Mouse (Mus musculus) heart, embryonic 13.5 days (tissue): ENCODE data around the gene Crygs. TPM values are rescaled to one million over a fixed set of nuclear protein-coding genes. Genes with fewer than 3 reads are reported as not detected.

Source experiments
- ATAC-seq: fragments of 200-750 bp; cut with Nextera tagmentation; 2 replicates; pipeline ENCODE4 v1.8.0; 2017; ENCODE audit warnings: moderate TSS enrichment; ENCODE audit not compliant: insufficient number of reproducible peaks, low FRiP score, low TSS enrichment; ENCODE audit errors: extremely low read depth
- H3K27ac ChIP-seq: fragments of 300-500 bp; sonication (generic); replicated peaks from 2 replicates; pipeline ENCODE4 v1.5.1; 2015; ENCODE audit warnings: moderate library complexity, mild to moderate bottlenecking, inconsistent platforms
- H3K27me3 ChIP-seq: fragments of 300-500 bp; sonication (generic); replicated peaks from 2 replicates; pipeline ENCODE4 v1.6.1; 2015; ENCODE audit warnings: mild to moderate bottlenecking, inconsistent platforms
- H3K36me3 ChIP-seq: fragments of 300-500 bp; sonication (generic); 2 replicates; pipeline ENCODE4 v1.6.1; 2015; ENCODE audit warnings: mild to moderate bottlenecking, inconsistent platforms
- H3K4me1 ChIP-seq: fragments of 300-500 bp; sonication (generic); 2 replicates; pipeline ENCODE4 v1.6.1; 2015; ENCODE audit warnings: inconsistent platforms
- H3K4me2 ChIP-seq: fragments of 300-500 bp; sonication (generic); 2 replicates; pipeline ENCODE4 v1.6.1; 2015; ENCODE audit warnings: inconsistent platforms, mild to moderate bottlenecking, moderate library complexity
- H3K4me3 ChIP-seq: fragments of 300-500 bp; sonication (generic); 2 replicates; pipeline ENCODE4 v1.5.1; 2015; ENCODE audit warnings: moderate library complexity, mild to moderate bottlenecking, inconsistent platforms
- H3K9ac ChIP-seq: fragments of 300-500 bp; sonication (generic); 2 replicates; pipeline ENCODE4 v1.6.1; 2015; ENCODE audit warnings: inconsistent platforms, mild to moderate bottlenecking, moderate library complexity
- H3K9me3 ChIP-seq: fragments of 300-500 bp; sonication (generic); 2 replicates; pipeline ENCODE4 v1.6.1; 2016; ENCODE audit warnings: inconsistent platforms
- WGBS: fragments of 180-500 bp; shearing (Covaris S2); methylation state at CpG from one replicate; pipeline ENCODE4 v1.1.7; 2015; ENCODE audit warnings: mixed read lengths; 5-methylcytosine and 5-hydroxymethylcytosine counted together
- polyA plus RNA-seq: library from polyadenylated mRNA; unstranded; fragments of >200 nt; fragmentation: Nextera tagmentation; extraction: Ambion mirVana; gene quantifications from 2 replicates; pipeline ENCODE4 v1.2.1, GENCODE M21; 2015

Crygs gene
- polyA plus RNA-seq, 1 experiment from 2014 or later: not detected

DNA sequence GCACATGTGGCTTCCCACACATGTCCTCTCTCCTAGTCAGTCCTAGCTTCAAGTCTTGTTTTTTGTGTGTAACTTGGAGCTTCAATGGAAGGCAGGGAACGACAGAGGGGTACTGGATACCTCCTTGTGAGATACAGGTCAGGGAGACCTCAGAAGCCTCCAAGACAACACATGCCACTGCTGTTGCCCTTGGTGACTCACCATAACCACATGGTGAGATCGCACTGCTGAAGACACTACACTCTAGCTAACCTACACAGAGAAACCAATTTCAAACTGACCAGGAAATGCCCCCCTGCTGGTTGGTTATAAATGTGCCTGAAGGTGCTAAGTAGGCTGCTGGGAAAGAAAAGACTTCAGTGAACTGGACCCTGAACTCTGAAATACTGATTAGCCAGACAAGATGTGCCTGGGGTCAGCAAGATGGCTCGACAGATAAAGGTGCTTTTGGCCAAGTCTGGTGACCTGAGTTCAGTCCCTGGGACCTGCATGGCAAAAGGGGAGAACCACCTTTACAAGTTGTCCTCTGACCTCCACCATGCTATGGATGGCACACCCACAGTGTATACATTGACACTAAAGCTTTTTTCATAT is 21.7 kb upstream of the Crygs start:
- H3K4me3 ChIP-seq: no peak overlapping the region
- WGBS: 82% methylated on average over 3 of the region's 3 CpGs
- ATAC-seq: no peak

DNA sequence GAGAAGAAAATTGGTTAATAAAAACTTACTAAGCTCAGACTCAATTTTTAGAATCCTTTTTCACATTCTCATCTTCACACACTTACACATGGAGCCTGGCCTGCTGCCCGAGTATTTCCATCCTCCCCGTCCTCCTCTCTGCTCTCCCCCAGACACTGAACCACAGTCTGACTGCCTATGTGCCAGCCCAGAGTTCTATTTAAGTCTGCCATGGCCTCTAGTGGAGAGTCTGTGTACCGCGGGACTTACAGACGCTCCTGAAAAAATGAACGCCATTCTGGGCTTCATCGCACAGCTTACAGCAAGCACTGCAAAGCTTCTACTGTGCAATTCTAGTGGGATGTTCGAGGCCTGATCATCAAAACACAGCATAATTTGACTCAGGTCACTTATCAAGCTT is 9.4 kb upstream of the Crygs start:
- Histone ChIP-seq H3K27ac (no peak overlapping the region), H3K36me3 (peaks cover 44% of the 10 kb centered on the region), H3K9ac (no peak overlapping the region), H3K4me1 (no peaks in the 10 kb centered on the region), H3K27me3 (no peaks in the 10 kb centered on the region), H3K4me2 (no peak overlapping the region), H3K9me3 (no peaks in the 10 kb centered on the region), H3K4me3 (no peak overlapping the region)
- whole genome bisulfite sequencing: 42% methylated on average over 8 of the region's 8 CpGs
- ATAC-seq: no peak

More for the DNA sequence above, 21.7 kb upstream of the Crygs start:
- Histone ChIP-seq H3K4me2 (no peak overlapping the region), H3K4me1 (no peaks in the 10 kb centered on the region), H3K27me3 (no peaks in the 10 kb centered on the region), H3K27ac (no peak overlapping the region), H3K36me3 (peaks cover 55% of the 10 kb centered on the region), H3K9me3 (no peaks in the 10 kb centered on the region), H3K9ac (no peak overlapping the region)

DNA sequence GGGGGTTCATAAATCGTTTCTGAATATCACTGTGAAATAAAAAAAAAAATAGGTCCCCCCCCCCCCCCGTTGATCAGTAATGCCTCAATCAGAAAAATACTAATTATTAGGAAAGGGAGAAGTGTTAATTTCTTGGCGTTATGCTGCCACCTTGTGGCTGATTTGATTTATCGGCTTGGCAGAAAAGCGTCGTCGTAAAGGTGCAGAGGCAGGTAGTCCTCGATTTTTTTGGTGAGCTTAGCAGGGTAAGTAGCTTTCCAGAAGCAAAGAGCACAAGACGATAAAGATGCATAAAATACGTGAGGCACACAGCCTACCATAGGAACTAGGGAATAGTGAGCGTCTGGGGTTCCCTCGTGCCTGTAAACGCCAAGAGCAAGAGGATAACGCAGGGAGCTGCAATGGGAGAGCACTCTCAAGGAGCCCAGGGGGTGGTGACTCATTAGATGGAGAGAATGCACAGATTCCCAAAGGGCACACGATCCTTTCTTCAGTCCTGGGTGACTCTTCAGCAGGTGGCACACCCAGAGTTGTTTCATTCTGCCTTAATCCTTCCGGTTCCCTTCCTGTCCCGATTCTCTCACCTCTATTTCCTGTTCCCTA is 3.8 kb downstream of the Crygs start:
- WGBS: 13% methylated on average over 17 of the region's 17 CpGs
- peaks cover 4% of the 10 kb centered on the region for H3K4me1 ChIP-seq
- peak overlapping the region; percentile 25 for H3K4me3 ChIP-seq
- H3K27me3 ChIP-seq: peaks cover 12% of the 10 kb centered on the region
- H3K36me3 ChIP-seq: no peaks in the 10 kb centered on the region
- peak overlapping the region; percentile 25; the same call in 1 of the 2 replicates for H3K9ac ChIP-seq
- no peak for ATAC-seq
- H3K9me3 ChIP-seq: no peaks in the 10 kb centered on the region
- no peak overlapping the region for H3K27ac ChIP-seq
- H3K4me2 ChIP-seq: peak overlapping the region; percentile 61

DNA sequence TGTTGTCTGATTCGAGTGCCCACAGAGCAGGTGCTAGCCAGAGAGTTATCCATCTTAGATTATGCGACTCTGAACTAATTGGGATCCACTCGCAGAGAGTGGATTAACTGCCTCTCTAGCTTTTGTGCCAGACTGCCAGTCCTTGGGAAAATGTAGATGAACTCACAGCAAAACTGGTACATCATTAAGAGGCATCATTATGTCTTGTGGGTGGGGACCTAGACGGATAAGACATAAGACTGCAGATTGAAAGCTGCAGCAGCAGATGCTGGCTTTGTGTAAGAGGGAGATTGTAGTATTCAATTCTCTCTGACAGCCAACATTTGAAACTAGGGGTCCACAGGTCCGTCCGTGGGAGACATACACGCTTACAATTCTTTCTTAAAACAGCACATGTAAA is 8.6 kb downstream of the Crygs start:
- no peaks in the 10 kb centered on the region for H3K9me3 ChIP-seq
- H3K4me1 ChIP-seq: peaks cover 3% of the 10 kb centered on the region
- no peak overlapping the region for H3K4me2 ChIP-seq
- no peak overlapping the region for H3K9ac ChIP-seq
- H3K27ac ChIP-seq: no peak overlapping the region
- H3K27me3 ChIP-seq: 0 out of 2 replicates have a peak, but pooled peaks cover 10% of the 10 kb centered on the region
- 77% methylated on average over 7 of the region's 7 CpGs for WGBS
- H3K36me3 ChIP-seq: no peaks in the 10 kb centered on the region
- H3K4me3 ChIP-seq: no peak overlapping the region
- ATAC-seq: no peak

DNA sequence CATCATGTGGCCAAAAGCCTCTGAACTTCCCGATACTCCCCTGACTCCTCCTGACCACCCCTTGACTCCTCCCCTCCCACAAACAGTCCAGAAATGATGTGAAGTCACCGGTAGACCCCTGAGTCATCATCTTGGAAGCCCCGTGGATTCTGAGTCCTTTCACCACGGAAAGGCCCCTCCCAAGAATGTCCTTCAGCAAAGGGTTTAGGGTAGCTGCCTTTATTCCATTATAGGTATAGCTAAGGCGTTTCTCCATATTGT is 10.6 kb downstream of the Crygs start:
- Histone ChIP-seq H3K4me1 (no peaks in the 10 kb centered on the region), H3K27me3 (peaks cover 21% of the 10 kb centered on the region; the same call in 1 of the 2 replicates), H3K27ac (no peak overlapping the region), H3K36me3 (no peaks in the 10 kb centered on the region), H3K4me3 (no peak overlapping the region), H3K9ac (no peak overlapping the region), H3K4me2 (no peak overlapping the region), H3K9me3 (no peaks in the 10 kb centered on the region)
- ATAC-seq: no peak
- 58% methylated on average over 5 of the region's 5 CpGs for WGBS

DNA sequence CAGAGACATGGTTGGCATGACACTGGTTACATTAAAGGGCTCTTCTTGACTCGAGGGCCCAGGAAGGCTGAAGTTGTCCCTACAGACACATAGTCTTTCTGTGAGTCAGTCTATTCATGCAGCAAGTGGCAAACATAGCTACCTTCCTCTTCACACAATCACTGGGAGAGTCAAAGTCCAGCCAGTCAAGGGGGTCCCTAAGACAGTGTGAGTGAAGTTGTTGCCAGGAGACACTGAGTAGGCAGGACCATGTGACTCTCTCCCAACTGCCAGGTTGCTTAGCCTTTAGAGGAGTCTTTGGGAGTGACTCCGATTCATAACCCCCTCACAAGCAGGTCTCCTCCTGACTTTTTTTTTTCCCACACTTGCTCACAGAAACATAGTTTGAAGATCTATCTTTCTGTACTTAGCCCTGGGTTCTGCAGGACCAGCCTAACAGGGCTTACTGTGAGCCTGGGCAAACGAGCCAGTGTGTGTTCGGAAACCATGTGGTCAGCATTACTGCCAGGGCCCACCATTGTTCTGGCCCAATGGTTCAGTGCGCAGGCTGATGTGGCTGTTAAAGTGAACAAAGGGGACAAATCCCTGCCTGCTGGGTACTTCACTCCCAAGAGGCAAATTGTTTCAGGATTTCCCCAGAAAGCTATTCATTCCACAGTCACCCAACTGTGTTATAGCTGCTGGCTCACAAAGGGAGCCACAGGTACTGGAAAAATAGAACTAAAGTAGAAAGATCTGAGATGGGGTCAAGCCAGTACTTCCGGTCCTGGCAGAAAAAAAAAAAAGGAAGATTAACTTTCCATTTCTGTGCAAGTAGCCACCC is 11.1 kb downstream of the Crygs start:
- no peaks in the 10 kb centered on the region for H3K4me1 ChIP-seq
- H3K4me2 ChIP-seq: no peak overlapping the region
- no peak for ATAC-seq
- H3K27me3 ChIP-seq: peaks cover 22% of the 10 kb centered on the region; the same call in 1 of the 2 replicates
- H3K4me3 ChIP-seq: no peak overlapping the region
- no peaks in the 10 kb centered on the region for H3K9me3 ChIP-seq
- no peak overlapping the region for H3K9ac ChIP-seq
- no peak overlapping the region for H3K27ac ChIP-seq
- no peaks in the 10 kb centered on the region for H3K36me3 ChIP-seq
- 77% methylated on average over 6 of the region's 6 CpGs for WGBS

DNA sequence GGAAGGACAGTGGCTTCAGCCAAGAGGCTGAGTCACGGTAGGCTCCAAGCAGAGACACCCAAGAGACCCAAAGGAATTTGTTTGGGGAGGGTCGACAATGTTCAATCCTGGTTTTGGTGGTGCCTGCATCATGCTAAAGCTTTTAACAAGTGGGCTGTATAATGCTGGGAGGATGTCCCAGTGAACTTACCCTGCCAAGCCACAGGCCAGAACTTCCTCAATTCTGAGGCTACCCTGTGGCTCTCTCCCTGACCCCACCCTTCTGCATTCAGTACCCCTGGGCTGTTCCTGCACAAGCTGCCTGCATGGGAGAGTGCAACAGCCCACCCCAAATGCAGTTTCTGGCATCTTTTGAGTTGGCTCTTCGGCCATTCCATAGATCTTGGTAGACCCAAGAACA is 12.9 kb downstream of the Crygs start:
- 76% methylated on average over 3 of the region's 3 CpGs for WGBS
- no peak for ATAC-seq
- no peak overlapping the region for H3K27ac ChIP-seq

DNA sequence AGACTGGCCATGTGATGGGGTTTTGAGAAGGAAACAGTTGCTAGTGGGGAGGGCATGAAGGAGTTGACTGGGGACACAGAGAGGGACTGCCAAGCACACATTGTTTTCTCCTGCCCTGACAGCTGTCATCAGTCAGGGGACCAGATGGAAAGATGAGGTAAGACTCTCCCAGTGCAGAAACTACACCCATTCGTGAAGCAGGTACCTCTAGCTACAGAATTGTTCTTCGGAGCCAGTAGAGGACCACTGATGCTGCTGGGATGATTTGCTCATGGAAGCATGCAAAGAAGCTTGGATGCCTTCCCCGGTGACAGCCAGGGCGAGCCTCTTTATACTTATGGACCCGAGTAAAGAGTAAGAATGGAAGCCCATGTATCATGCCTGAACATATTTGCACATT is 13.9 kb downstream of the Crygs start:
- Histone ChIP-seq H3K4me3 (no peak overlapping the region), H3K27ac (no peak overlapping the region), H3K27me3 (peaks cover 40% of the 10 kb centered on the region), H3K36me3 (no peaks in the 10 kb centered on the region), H3K9me3 (no peaks in the 10 kb centered on the region), H3K4me1 (no peaks in the 10 kb centered on the region), H3K4me2 (no peak overlapping the region), H3K9ac (no peak overlapping the region)
- WGBS: 70% methylated on average over 5 of the region's 5 CpGs
- no peak for ATAC-seq

More for the DNA sequence above, 12.9 kb downstream of the Crygs start:
- no peak overlapping the region for H3K4me3 ChIP-seq
- no peaks in the 10 kb centered on the region for H3K4me1 ChIP-seq
- H3K9ac ChIP-seq: no peak overlapping the region
- no peak overlapping the region for H3K4me2 ChIP-seq
- H3K36me3 ChIP-seq: no peaks in the 10 kb centered on the region
- no peaks in the 10 kb centered on the region for H3K9me3 ChIP-seq
- H3K27me3 ChIP-seq: peaks cover 33% of the 10 kb centered on the region

DNA sequence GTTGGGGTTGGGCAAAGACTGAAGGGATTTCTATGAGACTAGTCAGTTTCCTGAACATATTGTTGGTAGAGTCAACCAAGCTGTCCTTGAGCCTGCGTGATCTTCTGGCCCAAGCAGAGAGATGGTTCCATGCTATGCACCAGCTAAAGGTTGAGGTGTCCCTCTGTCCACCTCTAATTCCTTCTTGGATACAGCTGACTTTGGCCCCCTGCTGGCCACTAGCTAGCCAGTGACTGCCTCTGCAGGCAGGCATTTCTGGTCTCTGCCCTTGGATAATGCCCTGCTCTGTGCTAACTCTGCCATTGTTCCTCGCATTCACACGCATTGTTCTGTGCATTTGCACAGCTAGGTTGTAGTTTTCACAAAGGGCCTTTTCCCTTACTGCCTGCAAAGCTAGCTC is 15.9 kb downstream of the Crygs start:
- 85% methylated on average over 3 of the region's 3 CpGs for whole genome bisulfite sequencing
- ATAC-seq: no peak
- Histone ChIP-seq H3K9me3 (no peaks in the 10 kb centered on the region), H3K27ac (no peak overlapping the region), H3K4me2 (no peak overlapping the region), H3K4me1 (no peaks in the 10 kb centered on the region; the same call in 1 of the 2 replicates), H3K27me3 (peaks cover 43% of the 10 kb centered on the region), H3K9ac (no peak overlapping the region), H3K36me3 (no peaks in the 10 kb centered on the region), H3K4me3 (no peak overlapping the region)

DNA sequence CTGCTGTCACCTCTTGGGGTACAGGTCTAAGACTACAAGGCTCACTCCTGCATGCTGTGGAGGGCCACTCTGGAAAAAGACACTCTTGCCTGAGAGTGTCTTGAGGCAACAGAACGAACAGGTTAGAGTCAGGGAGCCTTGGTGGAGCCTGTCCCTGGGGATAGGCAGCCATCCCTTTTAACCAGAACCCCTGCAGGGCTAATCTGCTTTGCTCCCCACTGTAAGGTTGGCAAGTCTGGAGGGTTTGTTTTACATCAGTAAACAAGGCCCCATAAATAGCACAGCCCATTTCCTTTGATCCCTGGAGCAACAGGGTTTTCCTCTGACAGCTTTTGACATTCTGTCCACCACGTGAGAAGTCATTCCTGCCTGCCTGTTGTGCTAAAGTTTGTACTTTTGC is 20.1 kb downstream of the Crygs start:
- Histone ChIP-seq H3K4me1 (peaks cover 4% of the 10 kb centered on the region; the same call in 1 of the 2 replicates), H3K4me3 (no peak overlapping the region), H3K4me2 (no peak overlapping the region), H3K9me3 (no peaks in the 10 kb centered on the region), H3K27me3 (peaks cover 30% of the 10 kb centered on the region), H3K9ac (no peak overlapping the region), H3K27ac (no peak overlapping the region), H3K36me3 (no peaks in the 10 kb centered on the region)
- no peak for ATAC-seq
- WGBS: 17% methylated on average over 2 of the region's 2 CpGs

DNA sequence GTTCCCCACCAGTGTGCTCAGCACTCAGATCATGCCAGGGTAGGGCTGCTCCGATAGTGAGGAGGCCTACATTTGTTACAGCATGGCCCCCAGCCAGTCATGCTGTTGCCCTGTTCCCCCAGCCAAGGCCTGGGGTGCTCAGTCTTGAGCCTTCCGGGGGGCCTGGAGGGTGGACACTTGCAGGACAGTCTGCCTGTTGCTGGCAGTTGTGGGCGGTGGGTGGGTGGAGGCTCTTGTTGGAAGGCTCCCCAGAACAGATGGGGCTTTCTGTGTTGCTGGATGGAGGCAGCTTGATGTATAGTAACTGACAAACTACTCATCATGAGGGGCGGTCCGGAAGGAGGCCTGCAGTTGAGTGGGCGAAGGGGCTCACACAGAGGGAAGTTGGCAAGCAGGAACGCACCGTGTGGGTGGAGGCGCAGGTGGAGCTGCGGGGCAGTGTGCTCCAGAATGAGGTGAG is 21.4 kb downstream of the Crygs start:
- H3K27ac ChIP-seq: no peak overlapping the region
- no peaks in the 10 kb centered on the region for H3K36me3 ChIP-seq
- H3K4me3 ChIP-seq: no peak overlapping the region
- no peak for ATAC-seq
- peaks cover 26% of the 10 kb centered on the region for H3K27me3 ChIP-seq
- no peaks in the 10 kb centered on the region for H3K9me3 ChIP-seq
- no peak overlapping the region for H3K4me2 ChIP-seq
- no peak overlapping the region for H3K9ac ChIP-seq
- 37% methylated on average over 10 of the region's 10 CpGs for WGBS
- peaks cover 4% of the 10 kb centered on the region; the same call in 1 of the 2 replicates for H3K4me1 ChIP-seq
